23 mouse cellular contexts compared by ENCODE assay signal in genomic region chr16:76218310-76219170, GRCm38 (mm10).
A peak's percentile ranks its signal among the peaks of the same experiment; 100 is the strongest.
DNase-seq lines count a peak whose midpoint lies in the region; ATAC-seq lines count a peak whose summit lies in the region.
"Had no signal": no experiment of that assay in that cellular context is flagged by ENCODE, and none has a peak within 500 bp of the region (broad histone marks: within the 10 kb centered on the region; RNA-seq: fewer than 3 reads in every experiment).

No protein-coding gene starts in this region.

- no peak overlapping the region for H3K4me3 ChIP-seq in kidney, embryonic 14.5 days (ENCODE audit: low read length)
- H3K4me3 ChIP-seq in midbrain, embryonic 11.5 days (ENCODE audit: low read depth, low read length), result no peak overlapping the region
- no peak overlapping the region for H3K4me3 ChIP-seq in midbrain, embryonic 14.5 days (replicated peaks; ENCODE audit: low read depth, low read length)
- no peak overlapping the region for H3K4me3 ChIP-seq in hindbrain, embryonic 13.5 days
- H3K4me3 ChIP-seq: forebrain, embryonic 15.5 days; heart, embryonic 15.5 days; hindbrain, embryonic 15.5 days; limb, embryonic 13.5 days had no signal

- H3K4me1 ChIP-seq in kidney, embryonic 14.5 days (ENCODE audit: control insufficient read depth, insufficient read depth, low read length), result no peaks in the 10 kb centered on the region
- no peaks in the 10 kb centered on the region for H3K4me1 ChIP-seq in midbrain, embryonic 11.5 days (ENCODE audit: control insufficient read depth, insufficient read depth, low read length)
- no peaks in the 10 kb centered on the region for H3K4me1 ChIP-seq in midbrain, embryonic 14.5 days (ENCODE audit: control insufficient read depth, insufficient read depth, low read length)
- H3K4me1 ChIP-seq in hindbrain, embryonic 13.5 days (replicated peaks), result no peaks in the 10 kb centered on the region
- H3K4me1 ChIP-seq: forebrain, embryonic 15.5 days; hindbrain, embryonic 15.5 days had no signal

- no peaks in the 10 kb centered on the region for H3K27me3 ChIP-seq in kidney, embryonic 14.5 days (ENCODE audit: control insufficient read depth, insufficient read depth, low read length)
- H3K27me3 ChIP-seq in midbrain, embryonic 11.5 days (ENCODE audit: control insufficient read depth, insufficient read depth, low read length), result no peaks in the 10 kb centered on the region
- H3K27me3 ChIP-seq in midbrain, embryonic 14.5 days (ENCODE audit: control insufficient read depth, insufficient read depth, low read length), result no peaks in the 10 kb centered on the region
- H3K27me3 ChIP-seq in splenic B cell, adult 2 months (ENCODE audit: control insufficient read depth, insufficient read depth, low read length, poor library complexity, severe bottlenecking), result no peaks in the 10 kb centered on the region
- H3K27me3 ChIP-seq in hindbrain, embryonic 13.5 days, result no peaks in the 10 kb centered on the region
- H3K27me3 ChIP-seq: forebrain, embryonic 15.5 days; heart, embryonic 15.5 days; hindbrain, embryonic 15.5 days; limb, embryonic 13.5 days had no signal

- 78% methylated on average over 11 of the region's 11 CpGs for WGBS in kidney, embryonic 14.5 days
- WGBS in midbrain, embryonic 11.5 days, result 93% methylated on average over 11 of the region's 11 CpGs
- 95% methylated on average over 11 of the region's 11 CpGs for WGBS in midbrain, embryonic 14.5 days
- WGBS in hindbrain, embryonic 13.5 days, result 93% methylated on average over 11 of the region's 11 CpGs

- no peak overlapping the region for H3K27ac ChIP-seq in kidney, embryonic 14.5 days (ENCODE audit: low read depth, low read length)
- no peak overlapping the region for H3K27ac ChIP-seq in midbrain, embryonic 11.5 days (ENCODE audit: low read depth, low read length)
- H3K27ac ChIP-seq in midbrain, embryonic 14.5 days (replicated peaks; ENCODE audit: low read depth, low read length), result no peak overlapping the region
- H3K27ac ChIP-seq in hindbrain, embryonic 13.5 days, result no peak overlapping the region
- H3K27ac ChIP-seq: forebrain, embryonic 15.5 days; hindbrain, embryonic 15.5 days; limb, embryonic 13.5 days; liver, embryonic 14.5 days; stomach, postnatal 0 days had no signal

- H3K9ac ChIP-seq in kidney, embryonic 14.5 days (ENCODE audit: low read depth, low read length), result no peak overlapping the region
- no peak overlapping the region for H3K9ac ChIP-seq in midbrain, embryonic 11.5 days (ENCODE audit: low read length)
- H3K9ac ChIP-seq in midbrain, embryonic 14.5 days (replicated peaks; ENCODE audit: low read length), result no peak overlapping the region
- no peak overlapping the region for H3K9ac ChIP-seq in hindbrain, embryonic 13.5 days
- H3K9ac ChIP-seq: forebrain, embryonic 15.5 days; heart, embryonic 15.5 days; hindbrain, embryonic 15.5 days; limb, embryonic 13.5 days; liver, embryonic 14.5 days; lung, embryonic 14.5 days had no signal

- peak; percentile 71 for ATAC-seq in kidney, embryonic 14.5 days (ENCODE audit: low FRiP score, low TSS enrichment)
- ATAC-seq in midbrain, embryonic 11.5 days (ENCODE audit: low FRiP score), result no peak
- no peak for ATAC-seq in midbrain, embryonic 14.5 days (ENCODE audit: low FRiP score, low TSS enrichment)
- ATAC-seq in inflammation-experienced regulatory T-cells, adult 6 months, result peak; percentile 52
- ATAC-seq in hindbrain, embryonic 13.5 days (ENCODE audit: low FRiP score), result no peak
- ATAC-seq: forebrain, embryonic 15.5 days; midbrain, embryonic 16.5 days had no signal

- no peak overlapping the region for H3K4me2 ChIP-seq in kidney, embryonic 14.5 days (replicated peaks; ENCODE audit: low read depth, low read length)
- no peak overlapping the region for H3K4me2 ChIP-seq in midbrain, embryonic 11.5 days
- no peak overlapping the region for H3K4me2 ChIP-seq in midbrain, embryonic 14.5 days (ENCODE audit: low read length)
- H3K4me2 ChIP-seq in hindbrain, embryonic 13.5 days, result no peak overlapping the region
- H3K4me2 ChIP-seq: forebrain, embryonic 15.5 days; heart, embryonic 15.5 days; hindbrain, embryonic 15.5 days; limb, embryonic 13.5 days; lung, embryonic 14.5 days had no signal

- H3K36me3 ChIP-seq in kidney, embryonic 14.5 days (ENCODE audit: control insufficient read depth, insufficient read depth, low read length), result no peaks in the 10 kb centered on the region
- H3K36me3 ChIP-seq in midbrain, embryonic 11.5 days (ENCODE audit: control insufficient read depth, insufficient read depth, low read length), result no peaks in the 10 kb centered on the region
- H3K36me3 ChIP-seq in midbrain, embryonic 14.5 days (ENCODE audit: control insufficient read depth, insufficient read depth, low read length), result no peaks in the 10 kb centered on the region
- no peaks in the 10 kb centered on the region for H3K36me3 ChIP-seq in splenic B cell, adult 2 months (ENCODE audit: control insufficient read depth, insufficient read depth, low read length, poor library complexity, severe bottlenecking)
- H3K36me3 ChIP-seq in hindbrain, embryonic 13.5 days, result no peaks in the 10 kb centered on the region
- H3K36me3 ChIP-seq: forebrain, embryonic 15.5 days; heart, embryonic 15.5 days; hindbrain, embryonic 15.5 days; limb, embryonic 13.5 days had no signal

- DNase-seq in kidney, postnatal 14 days, result no peak
- peak; percentile 51 for DNase-seq in midbrain, embryonic 11.5 days (ENCODE audit: low spot score, missing footprints)
- DNase-seq in midbrain, embryonic 14.5 days, result no peak
- peak; percentile 10 for DNase-seq in splenic B cell, adult 2 months (ENCODE audit: low read depth, low spot score)
- DNase-seq in B cell, adult 2 months, result no peak
- DNase-seq: adrenal gland, postnatal 14 days; cerebellum, adult 8-10 months; cerebellum, postnatal 36 days; gastrocnemius, postnatal 14 days; heart, postnatal 4 days; kidney, adult 11 months; lung, embryonic 14.5 days; thymus, adult 2 months had no signal

- H3K9me3 ChIP-seq in kidney, embryonic 14.5 days (ENCODE audit: control insufficient read depth, low read length), result no peaks in the 10 kb centered on the region
- H3K9me3 ChIP-seq in midbrain, embryonic 11.5 days (ENCODE audit: control insufficient read depth, low read length), result no peaks in the 10 kb centered on the region
- no peaks in the 10 kb centered on the region for H3K9me3 ChIP-seq in midbrain, embryonic 14.5 days (ENCODE audit: control insufficient read depth, low read length)
- H3K9me3 ChIP-seq in hindbrain, embryonic 13.5 days, result no peaks in the 10 kb centered on the region
- H3K9me3 ChIP-seq: forebrain, embryonic 15.5 days; heart, embryonic 15.5 days; hindbrain, embryonic 15.5 days; limb, embryonic 13.5 days had no signal

Comparison
In these comparisons a context has a peak if more than half of its experiments do, and no peak if none do; other contexts are left out.
1. DNase-seq: peak in midbrain, embryonic 11.5 days (single experiment) and splenic B cell, adult 2 months (single experiment); none in kidney, postnatal 14 days (single experiment), midbrain, embryonic 14.5 days (single experiment) and B cell, adult 2 months (0 of 2).
2. ATAC-seq: peak in kidney, embryonic 14.5 days (single experiment) and inflammation-experienced regulatory T-cells, adult 6 months (single experiment); none in midbrain, embryonic 11.5 days (single experiment), midbrain, embryonic 14.5 days (single experiment) and hindbrain, embryonic 13.5 days (single experiment).